Mouse (Mus musculus) heart, embryonic 14.5 days (tissue): ENCODE data around the gene Fchsd2. TPM values are rescaled to one million over a fixed set of nuclear protein-coding genes. Genes with fewer than 3 reads are reported as not detected.

Experiments used
- ATAC-seq: fragments of 200-750 bp; cut with Nextera tagmentation; 2 replicates; pipeline ENCODE4 v1.8.0; 2017; ENCODE audit warnings: low read depth, moderate TSS enrichment; ENCODE audit not compliant: insufficient number of reproducible peaks, insufficient read depth, low FRiP score
- H3K27ac ChIP-seq, 2 experiments: fragments of 200-500 bp in 1 of 2; fragments of 300-500 bp in 1 of 2; sonication (generic) in 1 of 2; replicated peaks in 1 of 2; 2 replicates each; pipeline ENCODE4 v1.5.1; 2012 to 2014; ENCODE audit warnings: low read depth in 2 of 2, low read length in 2 of 2, control low read depth in 1 of 2, mild to moderate bottlenecking in 1 of 2, mixed read lengths in 1 of 2; ENCODE audit not compliant: control insufficient read depth in 1 of 2, insufficient read depth in 1 of 2
- H3K27me3 ChIP-seq: fragments of 300-500 bp; sonication (generic); 2 replicates; pipeline ENCODE4 v1.6.1; 2014; ENCODE audit warnings: mild to moderate bottlenecking, low read length, control low read depth; ENCODE audit not compliant: control insufficient read depth, insufficient read depth
- H3K36me3 ChIP-seq: fragments of 300-500 bp; sonication (generic); 2 replicates; pipeline ENCODE4 v1.6.1; 2014; ENCODE audit warnings: mild to moderate bottlenecking, control low read depth, low read length, mixed read lengths; ENCODE audit not compliant: control insufficient read depth, insufficient read depth
- H3K4me1 ChIP-seq, 2 experiments: fragments of 200-500 bp in 1 of 2; fragments of 300-500 bp in 1 of 2; sonication (generic) in 1 of 2; 2 replicates each; pipeline ENCODE4 v1.6.1; 2012 to 2014; ENCODE audit warnings: low read length in 2 of 2, control low read depth in 1 of 2, mixed read lengths in 1 of 2; ENCODE audit not compliant: control insufficient read depth in 2 of 2, insufficient read depth in 2 of 2
- H3K4me2 ChIP-seq: fragments of 300-500 bp; sonication (generic); 2 replicates; pipeline ENCODE4 v1.6.1; 2014; ENCODE audit warnings: mild to moderate bottlenecking, low read length
- H3K4me3 ChIP-seq, 2 experiments: fragments of 200-500 bp in 1 of 2; fragments of 300-500 bp in 1 of 2; sonication (generic) in 1 of 2; 2 replicates each; pipeline ENCODE4 v1.5.1; 2012 to 2014; ENCODE audit warnings: low read length in 2 of 2, mild to moderate bottlenecking in 2 of 2, control low read depth in 1 of 2, low read depth in 1 of 2, moderate library complexity in 1 of 2; ENCODE audit not compliant: control insufficient read depth in 1 of 2, insufficient read depth in 1 of 2
- H3K9ac ChIP-seq: fragments of 300-500 bp; sonication (generic); 2 replicates; pipeline ENCODE4 v1.6.1; 2014; ENCODE audit warnings: mild to moderate bottlenecking, low read length
- H3K9me3 ChIP-seq: fragments of 300-500 bp; sonication (generic); 2 replicates; pipeline ENCODE4 v1.6.1; 2016; ENCODE audit warnings: low read length, control low read depth; ENCODE audit not compliant: control insufficient read depth
- WGBS: fragments of 180-500 bp; shearing (Covaris S2); extraction: QIAGEN DNeasy Blood & Tissue Kit; methylation state at CpG from one replicate; pipeline ENCODE4 v1.1.7; 2014; 5-methylcytosine and 5-hydroxymethylcytosine counted together
- polyA plus RNA-seq: library from polyadenylated mRNA; unstranded; fragments of >200 nt; fragmentation: Nextera tagmentation; extraction: Ambion mirVana; gene quantifications from 2 replicates; pipeline ENCODE4 v1.2.1, GENCODE M21; 2014

Gene Fchsd2
- polyA plus RNA-seq, 1 experiment from 2014 or later, result 18.0 TPM

DNA sequence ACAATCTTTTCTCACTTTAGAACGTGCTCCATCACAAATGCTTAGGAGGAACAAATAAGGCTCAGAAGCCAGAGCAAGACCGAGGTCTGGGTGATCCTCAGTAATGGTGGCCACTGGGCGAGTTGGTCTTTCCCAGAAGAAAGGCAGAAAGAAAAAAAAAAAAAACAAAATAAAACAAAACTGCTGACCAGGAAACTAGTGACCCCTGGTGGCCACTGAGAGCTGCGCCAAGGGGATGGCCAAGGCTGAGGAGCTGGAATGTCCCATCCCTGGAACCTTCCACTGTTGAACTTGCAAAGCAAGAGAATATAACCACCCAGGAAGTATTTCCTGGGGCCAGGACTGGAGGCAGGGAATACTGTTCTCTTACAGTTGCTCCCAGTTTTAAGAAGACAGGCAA, 195.8 kb downstream of the Fchsd2 start:
- Histone ChIP-seq H3K9me3 (no peaks in the 10 kb centered on the region), H3K4me1 (no peaks in the 10 kb centered on the region), H3K36me3 (peaks cover 88% of the 10 kb centered on the region), H3K9ac (no peak overlapping the region), H3K4me3 (no peak overlapping the region), H3K27ac (no peak overlapping the region), H3K4me2 (no peak overlapping the region), H3K27me3 (no peaks in the 10 kb centered on the region)
- no peak for ATAC-seq
- 37% methylated on average over 4 of the region's 4 CpGs for WGBS

DNA sequence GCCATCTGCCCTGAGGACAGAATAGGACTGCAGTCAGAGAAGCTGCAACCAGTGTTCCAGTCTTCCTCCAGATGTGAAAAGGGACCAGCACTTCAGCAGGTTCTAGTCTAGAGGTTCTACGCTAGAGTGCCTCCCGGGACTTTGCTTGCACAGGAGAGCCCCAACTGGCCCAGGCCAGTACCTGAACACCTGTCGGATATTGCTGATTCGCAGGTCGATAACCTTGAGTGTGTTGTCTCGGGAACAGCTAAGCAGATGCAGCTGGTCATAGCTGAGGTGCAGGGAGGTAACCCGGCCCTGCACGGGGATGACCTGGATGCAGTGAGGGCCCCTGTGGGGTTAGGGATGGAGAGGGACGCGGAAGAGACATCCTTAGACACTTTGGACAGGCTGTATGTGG, 197.7 kb downstream of the Fchsd2 start:
- no peak for ATAC-seq
- Histone ChIP-seq H3K27me3 (no peaks in the 10 kb centered on the region), H3K4me3 (no peak overlapping the region), H3K4me1 (no peaks in the 10 kb centered on the region), H3K4me2 (no peak overlapping the region), H3K9ac (no peak overlapping the region), H3K9me3 (no peaks in the 10 kb centered on the region), H3K36me3 (peaks cover 87% of the 10 kb centered on the region), H3K27ac (no peak overlapping the region)
- WGBS, result 85% methylated on average over 10 of the region's 10 CpGs

GRCm38 (mm10) chr7:101291211-101291610, 198.5 kb downstream of the Fchsd2 start:
- Histone ChIP-seq H3K9ac (no peak overlapping the region), H3K9me3 (no peaks in the 10 kb centered on the region), H3K4me1 (0 out of 4 replicates have a peak, but pooled peaks cover 0 to under 1% of the 10 kb centered on the region in 2 experiments), H3K27ac (no peak overlapping the region), H3K36me3 (peaks cover 86% of the 10 kb centered on the region), H3K27me3 (no peaks in the 10 kb centered on the region), H3K4me3 (no peak overlapping the region), H3K4me2 (no peak overlapping the region)
- 78% methylated on average over 5 of the region's 5 CpGs for WGBS
- no peak for ATAC-seq

GRCm38 (mm10) chr7:101291641-101292040, 199.0 kb downstream of the Fchsd2 start:
- no peaks in the 10 kb centered on the region for H3K27me3 ChIP-seq
- 92% methylated on average over 8 of the region's 8 CpGs for WGBS
- H3K4me3 ChIP-seq, result no peak overlapping the region
- ATAC-seq, result no peak
- H3K36me3 ChIP-seq, result peaks cover 82% of the 10 kb centered on the region
- H3K27ac ChIP-seq, result no peak overlapping the region
- H3K9ac ChIP-seq, result no peak overlapping the region
- H3K9me3 ChIP-seq, result no peaks in the 10 kb centered on the region
- H3K4me1 ChIP-seq, result 0 out of 4 replicates have a peak, but pooled peaks cover 4% of the 10 kb centered on the region in 2 experiments
- H3K4me2 ChIP-seq, result no peak overlapping the region

GRCm38 (mm10) chr7:101292086-101292485, 199.4 kb downstream of the Fchsd2 start:
- H3K36me3 ChIP-seq, result peaks cover 79% of the 10 kb centered on the region
- 66% methylated on average over 4 of the region's 4 CpGs for WGBS
- H3K9ac ChIP-seq, result no peak overlapping the region
- no peak for ATAC-seq
- no peak overlapping the region for H3K4me3 ChIP-seq
- H3K27ac ChIP-seq, result no peak overlapping the region
- no peaks in the 10 kb centered on the region for H3K27me3 ChIP-seq
- no peaks in the 10 kb centered on the region for H3K9me3 ChIP-seq
- peaks cover 7% of the 10 kb centered on the region in 2 experiments; a peak in 2 of 4 replicates for H3K4me1 ChIP-seq
- H3K4me2 ChIP-seq, result no peak overlapping the region

- H3K27ac ChIP-seq, result no peak overlapping the region
- no peak for ATAC-seq
- no peak overlapping the region for H3K9ac ChIP-seq
- H3K36me3 ChIP-seq, result peaks cover 73% of the 10 kb centered on the region
- no peak overlapping the region for H3K4me2 ChIP-seq
- no peaks in the 10 kb centered on the region for H3K9me3 ChIP-seq
- WGBS, result 90% methylated on average over 1 of the region's 1 CpGs
- H3K4me1 ChIP-seq, result peaks cover 8 to 9% of the 10 kb centered on the region in 2 experiments; a peak in 2 of 4 replicates
- H3K27me3 ChIP-seq, result no peaks in the 10 kb centered on the region
- no peak overlapping the region for H3K4me3 ChIP-seq
These were observed 200.0 kb downstream of the Fchsd2 start for GRCm38 (mm10) chr7:101292696-101293095.

- 58% methylated on average over 4 of the region's 4 CpGs for WGBS
- H3K4me3 ChIP-seq, result no peak overlapping the region
- H3K4me1 ChIP-seq, result peaks cover 8 to 9% of the 10 kb centered on the region in 2 experiments; a peak in 2 of 4 replicates
- H3K9me3 ChIP-seq, result no peaks in the 10 kb centered on the region
- no peak overlapping the region for H3K4me2 ChIP-seq
- ATAC-seq, result no peak
- no peak overlapping the region for H3K27ac ChIP-seq
- H3K27me3 ChIP-seq, result no peaks in the 10 kb centered on the region
- peaks cover 71% of the 10 kb centered on the region for H3K36me3 ChIP-seq
- H3K9ac ChIP-seq, result no peak overlapping the region
These were observed 200.5 kb downstream of the Fchsd2 start for GRCm38 (mm10) chr7:101293138-101293537.

DNA sequence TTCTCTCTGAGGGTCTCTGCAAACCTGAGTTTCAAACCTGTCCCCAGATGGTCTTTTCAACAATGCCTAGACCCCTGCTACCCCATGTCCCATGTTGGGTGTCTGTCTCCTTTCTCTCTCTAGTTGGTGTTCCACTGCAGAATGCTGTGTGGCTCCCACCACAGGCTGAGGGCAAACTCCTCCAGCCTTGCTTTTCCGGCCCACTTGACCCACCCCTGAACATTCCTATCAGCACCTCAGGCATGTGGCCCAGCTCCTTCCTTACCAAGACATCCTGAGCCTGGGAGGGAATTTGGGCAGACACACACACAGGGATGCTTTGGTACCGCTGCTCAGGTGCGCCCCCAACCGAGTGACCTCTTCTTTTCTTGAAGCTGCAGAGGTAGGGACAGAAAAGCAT, 200.9 kb downstream of the Fchsd2 start:
- 40% methylated on average over 4 of the region's 4 CpGs for WGBS

More for the DNA sequence above, 200.9 kb downstream of the Fchsd2 start:
- Histone ChIP-seq H3K27ac (no peak overlapping the region), H3K4me2 (no peak overlapping the region), H3K27me3 (no peaks in the 10 kb centered on the region), H3K9ac (no peak overlapping the region), H3K9me3 (no peaks in the 10 kb centered on the region), H3K4me3 (no peak overlapping the region), H3K4me1 (peaks cover 8 to 9% of the 10 kb centered on the region in 2 experiments; a peak in 2 of 4 replicates), H3K36me3 (peaks cover 69% of the 10 kb centered on the region)
- ATAC-seq, result no peak
